Mouse (Mus musculus) brown adipose tissue, adult 24 weeks (tissue): ENCODE measurements around the gene Krt23. TPM values are rescaled to one million over a fixed set of nuclear protein-coding genes. Genes with fewer than 3 reads are reported as not detected.

Experiments
- H3K27ac ChIP-seq: fragments of 200-500 bp; replicated peaks from 2 replicates; pipeline ENCODE4 v1.5.1; 2012; ENCODE audit warnings: low read depth, mild to moderate bottlenecking, low read length
- H3K4me1 ChIP-seq: fragments of 200-500 bp; 2 replicates; pipeline ENCODE4 v1.6.1; 2012; ENCODE audit warnings: low read length, mixed read lengths; ENCODE audit not compliant: control insufficient read depth, insufficient read depth, insufficient read length
- H3K4me3 ChIP-seq: fragments of 200-500 bp; 2 replicates; pipeline ENCODE4 v1.5.1; 2012; ENCODE audit warnings: low read depth, mild to moderate bottlenecking, low read length, moderate library complexity; ENCODE audit not compliant: insufficient read depth
- polyA plus RNA-seq: library from polyadenylated mRNA; stranded (reverse); fragments of >200 nt; gene quantifications from 2 replicates; pipeline ENCODE4 v1.2.4, GENCODE M21; 2012; ENCODE audit not compliant: missing spikeins, insufficient read depth, insufficient read length

Gene Krt23
- not detected in 2 replicates for polyA plus RNA-seq

- H3K4me3 ChIP-seq = no peak within 1 kb of the TSS
- no peak within 1 kb of the TSS for H3K27ac ChIP-seq
- H3K4me1 ChIP-seq = peaks cover 3% of the 10 kb centered on the region; the same call in 1 of the 2 replicates
Observed at GRCm38 (mm10) chr11:99492733-99493573, at the start of gene Krt23. Gene Krt23 (minus strand): TSS chr11:99493137.

GRCm38 (mm10) chr11:99539721-99540120 lies 46.8 kb upstream of the Krt23 start:
- Histone ChIP-seq H3K27ac (no peak overlapping the region), H3K4me1 (no peaks in the 10 kb centered on the region), H3K4me3 (no peak overlapping the region)

- Histone ChIP-seq H3K4me1 (no peaks in the 10 kb centered on the region), H3K27ac (no peak within 1 kb of the TSS), H3K4me3 (no peak within 1 kb of the TSS)
Observed at GRCm38 (mm10) chr11:99521288-99521860, 28.4 kb upstream of the Krt23 start, which contains the start of gene Krt39. Gene Krt39 (minus strand): TSS chr11:99521338.

DNA sequence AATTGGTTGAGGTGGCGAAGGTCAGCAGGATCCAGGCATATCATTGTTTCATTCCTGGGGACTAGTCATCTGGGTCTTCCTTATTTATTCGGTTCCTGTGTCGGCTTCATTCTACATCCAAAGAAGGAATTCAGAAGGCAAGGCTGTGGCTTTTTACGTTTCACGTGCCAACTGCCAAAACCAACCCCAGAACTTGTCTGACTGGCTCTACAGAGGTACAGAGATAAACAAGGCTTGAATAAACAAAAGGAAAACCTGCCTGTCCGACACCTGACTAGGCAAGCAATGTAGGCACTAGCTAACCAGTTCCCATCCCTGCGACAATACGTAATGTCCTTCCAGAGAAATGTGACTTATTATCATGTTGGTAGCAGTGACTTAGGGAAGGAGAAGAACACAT lies 21.2 kb upstream of the Krt23 start:
- Histone ChIP-seq H3K4me1 (no peaks in the 10 kb centered on the region), H3K4me3 (no peak overlapping the region), H3K27ac (no peak overlapping the region)

DNA sequence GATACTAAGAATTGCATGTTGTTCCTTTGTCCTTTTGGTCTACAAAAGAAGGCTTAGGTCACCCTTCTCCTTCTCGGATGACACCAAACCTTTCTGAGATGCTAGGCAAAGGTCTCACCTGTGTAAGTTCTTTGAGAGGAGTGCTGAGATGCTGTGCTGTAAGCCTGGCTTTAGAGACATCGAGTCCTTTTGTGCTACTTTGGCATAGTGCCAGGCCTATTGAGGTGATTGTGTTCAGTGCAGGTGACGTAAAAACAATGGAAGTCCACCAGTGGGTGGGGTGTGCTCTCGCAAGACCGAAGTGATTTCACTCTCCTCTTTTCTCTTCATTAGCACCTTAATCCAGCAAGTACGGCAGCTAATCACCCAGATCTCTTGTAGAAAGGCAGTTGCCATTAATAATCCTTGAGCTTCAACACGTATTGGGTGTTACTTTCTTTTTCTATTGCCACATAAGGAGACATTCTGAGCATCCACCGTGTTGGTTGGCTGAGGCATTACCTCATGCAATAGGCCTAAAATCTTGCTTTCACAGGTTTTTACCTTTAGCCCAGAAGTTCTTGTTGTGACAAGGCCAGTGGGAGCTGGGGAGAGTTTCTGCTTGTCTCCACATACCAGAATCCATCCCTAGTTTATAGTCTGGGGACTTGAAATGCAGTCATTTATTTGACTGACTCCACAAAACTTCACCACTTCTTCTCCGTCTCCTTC lies 7.3 kb upstream of the Krt23 start:
- Histone ChIP-seq H3K27ac (no peak overlapping the region), H3K4me3 (no peak overlapping the region), H3K4me1 (no peaks in the 10 kb centered on the region)

DNA sequence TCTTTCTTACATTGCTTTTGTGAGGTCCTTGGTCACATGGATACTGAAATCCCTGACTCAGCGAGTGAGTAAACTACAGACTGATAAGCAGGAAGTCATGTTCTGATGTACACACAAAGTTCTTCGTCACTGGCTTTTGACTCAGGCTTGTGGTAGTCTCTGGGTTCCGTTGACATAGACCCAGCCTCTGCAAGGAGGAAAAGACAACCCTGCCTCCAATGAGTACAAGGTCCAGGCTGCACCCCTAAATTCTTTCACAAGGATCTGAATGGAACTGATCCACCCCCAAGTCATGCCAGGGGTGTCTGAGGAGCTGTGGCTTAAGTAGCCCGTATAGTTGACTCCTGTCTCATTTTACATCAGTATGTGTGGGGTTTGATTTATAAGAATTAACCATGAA lies 3.5 kb upstream of the Krt23 start:
- Histone ChIP-seq H3K27ac (no peak overlapping the region), H3K4me3 (no peak overlapping the region), H3K4me1 (no peaks in the 10 kb centered on the region; the same call in 1 of the 2 replicates)

- peaks cover 3% of the 10 kb centered on the region; the same call in 1 of the 2 replicates for H3K4me1 ChIP-seq
- no peak overlapping the region for H3K27ac ChIP-seq
- no peak overlapping the region for H3K4me3 ChIP-seq
Observed at GRCm38 (mm10) chr11:99494741-99495140, 1.8 kb upstream of the Krt23 start.

- H3K4me3 ChIP-seq = no peak overlapping the region
- peaks cover 3% of the 10 kb centered on the region; the same call in 1 of the 2 replicates for H3K4me1 ChIP-seq
- H3K27ac ChIP-seq = no peak overlapping the region
Observed at GRCm38 (mm10) chr11:99493574-99493850, 575 bp upstream of the Krt23 start.

- Histone ChIP-seq H3K4me1 (peaks cover 3% of the 10 kb centered on the region; the same call in 1 of the 2 replicates), H3K27ac (no peak overlapping the region), H3K4me3 (no peak overlapping the region)
Observed at GRCm38 (mm10) chr11:99491040-99491439, 1.9 kb downstream of the Krt23 start.

DNA sequence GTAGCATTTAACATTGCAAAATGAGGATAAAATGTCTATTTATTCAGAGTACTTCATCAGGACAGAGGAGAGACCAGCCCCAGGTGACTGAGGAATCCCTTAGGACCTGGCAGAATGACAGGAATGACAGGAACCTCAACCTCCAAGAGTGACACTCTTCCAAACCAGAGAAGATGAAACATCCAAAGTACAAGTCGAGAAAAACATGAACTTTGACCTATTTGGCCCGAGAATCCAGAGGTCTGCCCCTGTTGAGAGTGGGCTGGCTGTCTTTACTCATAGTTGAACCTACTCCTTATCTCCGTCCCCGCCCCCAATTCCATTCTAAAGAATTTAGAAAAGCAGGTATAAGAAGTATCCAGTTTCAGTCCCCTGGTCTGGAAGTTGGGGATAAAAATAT lies 2.3 kb downstream of the Krt23 start:
- Histone ChIP-seq H3K4me1 (peaks cover 3% of the 10 kb centered on the region; the same call in 1 of the 2 replicates), H3K4me3 (no peak overlapping the region), H3K27ac (no peak overlapping the region)

DNA sequence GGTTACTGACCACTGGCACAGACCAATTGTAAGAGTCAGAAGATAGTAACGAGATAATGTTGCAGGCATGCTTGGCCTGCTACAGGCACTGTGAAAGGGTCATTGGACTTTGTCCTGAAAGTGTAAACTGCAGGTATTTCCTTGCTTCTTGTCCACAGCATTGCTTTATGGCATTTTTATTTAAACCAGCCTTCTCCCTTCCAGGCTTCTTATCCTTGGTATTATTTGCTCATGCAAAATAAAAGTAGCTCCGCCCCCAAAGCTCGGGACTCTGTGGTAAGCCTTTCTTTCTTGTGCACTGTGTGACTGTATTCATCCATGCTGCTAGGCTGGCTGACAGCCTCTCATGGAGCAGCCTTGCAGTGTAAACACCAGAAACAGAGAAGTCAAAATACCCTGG lies 3.7 kb downstream of the Krt23 start:
- Histone ChIP-seq H3K4me1 (peaks cover 3% of the 10 kb centered on the region; the same call in 1 of the 2 replicates), H3K27ac (no peak overlapping the region)

GRCm38 (mm10) chr11:99474981-99475380 lies 18.0 kb downstream of the Krt23 start:
- no peak overlapping the region for H3K27ac ChIP-seq
- H3K4me3 ChIP-seq = no peak overlapping the region
- no peaks in the 10 kb centered on the region for H3K4me1 ChIP-seq

More for the DNA sequence above, 3.7 kb downstream of the Krt23 start:
- H3K4me3 ChIP-seq = no peak overlapping the region

DNA sequence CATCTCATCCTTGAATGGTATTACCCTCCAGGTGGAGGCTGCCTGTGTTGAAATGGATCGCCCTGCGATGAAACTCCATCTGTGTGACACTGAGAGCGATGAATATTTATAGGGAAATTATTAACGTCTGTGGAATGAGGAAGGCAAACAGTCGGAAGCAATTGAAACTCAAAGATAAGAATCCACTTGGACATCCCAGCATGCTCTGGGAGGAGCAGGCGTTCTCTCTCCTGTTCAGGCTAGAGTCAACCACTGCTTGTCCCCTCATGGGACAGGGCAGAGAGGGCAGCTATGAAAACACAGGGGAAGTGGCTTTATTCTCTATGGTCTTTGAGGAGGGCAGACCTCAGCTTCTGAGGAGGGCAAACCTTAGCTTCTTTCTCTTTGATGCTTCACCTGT lies 19.5 kb downstream of the Krt23 start:
- H3K27ac ChIP-seq = no peak overlapping the region
- H3K4me3 ChIP-seq = no peak overlapping the region
- no peaks in the 10 kb centered on the region for H3K4me1 ChIP-seq

GRCm38 (mm10) chr11:99472405-99472804 lies 20.5 kb downstream of the Krt23 start:
- Histone ChIP-seq H3K27ac (no peak overlapping the region), H3K4me1 (no peaks in the 10 kb centered on the region), H3K4me3 (no peak overlapping the region)

DNA sequence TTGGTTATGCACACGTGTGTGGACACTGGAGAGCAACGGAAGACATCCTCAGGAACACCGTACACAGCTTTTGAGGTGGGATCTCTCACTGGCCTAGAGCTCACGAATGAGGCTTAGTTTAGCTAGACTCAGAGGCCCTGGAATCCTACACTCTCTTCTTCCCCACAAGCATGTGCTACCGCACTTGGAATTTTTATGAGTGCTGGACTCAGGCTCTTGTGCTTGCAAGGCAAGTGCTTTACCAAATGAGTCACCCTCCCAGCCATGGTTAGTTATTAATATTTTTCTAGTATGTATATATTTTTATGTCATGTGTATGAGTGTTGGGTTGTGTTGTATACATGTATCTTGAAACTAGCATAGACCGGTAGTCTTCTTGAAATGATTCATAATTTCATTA lies 21.0 kb downstream of the Krt23 start:
- Histone ChIP-seq H3K27ac (no peak overlapping the region), H3K4me3 (no peak overlapping the region), H3K4me1 (no peaks in the 10 kb centered on the region)
